Mouse (Mus musculus) layer of hippocampus, postnatal 14 days (tissue): ENCODE measurements around the gene Zfp560. TPM values are rescaled to one million over a fixed set of nuclear protein-coding genes. Genes with fewer than 3 reads are reported as not detected.
"Not testable (repeated sequence)": the region's sequence is repeated elsewhere in the genome, so short reads cannot be mapped to it uniquely, and the experiment has no call there.

Experiments
- DNase-seq, 2 experiments: peaks; one replicate each; pipeline ENCODE4 v3.0.0; 2021 to 2022; ENCODE audit warnings: low spot score in 2 of 2, mixed read lengths in 1 of 2
- long read RNA-seq, 2 experiments: library from polyadenylated mRNA; stranded (forward); transcript quantifications; one replicate each; pipeline ENCODE4 v2.0.0; 2021
- total RNA-seq, 2 experiments: library from RNA; stranded (reverse); gene quantifications; 2 replicates each; pipeline ENCODE4 v1.2.3; 2021

Zfp560 gene
- total RNA-seq, result 10 to 100 TPM; 12.6 to 13.8 TPM
- long read RNA-seq, experiment 1, full-length matches to known transcripts, result 5 of 5 reads
- long read RNA-seq, experiment 1, partial matches to known transcripts, result 0 of 5 reads
- long read RNA-seq, experiment 1, other reads (novel, unspliced or antisense), result 0 of 5 reads
- long read RNA-seq, experiment 2, full-length matches to known transcripts, result 9 of 9 reads
- long read RNA-seq, experiment 2, partial matches to known transcripts, result 0 of 9 reads
- long read RNA-seq, experiment 2, other reads (novel, unspliced or antisense), result 0 of 9 reads

- DNase-seq, result peak; percentile 91
Observed at GRCm38 (mm10) chr9:20384532-20385342, at the start of gene Zfp560. Gene Zfp560 (minus strand): TSS chr9:20385177.

DNA sequence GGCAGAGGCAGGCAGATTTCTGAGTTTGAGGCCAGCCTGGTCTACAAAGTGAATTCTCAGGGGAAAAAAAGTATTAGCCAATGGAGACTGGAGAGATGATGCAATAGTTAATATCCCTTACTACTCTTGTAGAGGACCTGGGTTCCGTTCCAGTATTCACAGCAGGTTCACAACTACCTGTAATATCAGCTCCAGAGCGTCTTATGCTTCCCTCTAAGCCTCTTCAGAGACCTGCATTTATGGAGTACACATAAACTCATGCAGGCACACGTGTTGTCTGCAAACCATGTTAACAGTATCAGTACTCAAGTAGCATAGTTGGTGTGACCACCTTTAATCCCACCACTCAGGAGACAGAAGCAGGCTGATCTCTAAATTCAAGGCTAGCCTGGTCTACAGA lies 45.0 kb upstream of the Zfp560 start:
- DNase-seq, result no peak

DNA sequence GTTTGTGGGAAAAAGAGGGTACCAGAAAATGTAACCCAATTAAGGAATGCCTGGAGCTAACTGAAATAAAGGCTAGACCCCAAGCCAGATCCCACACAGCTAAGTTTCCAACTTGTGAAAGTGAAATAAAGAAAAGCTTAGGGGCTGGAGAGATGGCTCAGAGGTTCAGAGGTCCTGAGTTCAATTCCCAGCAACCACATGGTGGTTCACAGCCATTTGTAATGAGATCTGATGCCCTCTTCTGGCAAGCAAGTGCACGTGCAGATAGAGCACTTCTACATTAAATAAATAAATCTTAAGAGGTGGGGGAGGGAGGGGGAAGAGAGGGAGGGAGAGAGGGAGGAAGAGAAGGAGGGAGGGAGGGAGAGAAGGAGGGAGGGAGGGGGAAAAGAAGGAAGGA lies 26.5 kb upstream of the Zfp560 start:
- DNase-seq, result no peak

DNA sequence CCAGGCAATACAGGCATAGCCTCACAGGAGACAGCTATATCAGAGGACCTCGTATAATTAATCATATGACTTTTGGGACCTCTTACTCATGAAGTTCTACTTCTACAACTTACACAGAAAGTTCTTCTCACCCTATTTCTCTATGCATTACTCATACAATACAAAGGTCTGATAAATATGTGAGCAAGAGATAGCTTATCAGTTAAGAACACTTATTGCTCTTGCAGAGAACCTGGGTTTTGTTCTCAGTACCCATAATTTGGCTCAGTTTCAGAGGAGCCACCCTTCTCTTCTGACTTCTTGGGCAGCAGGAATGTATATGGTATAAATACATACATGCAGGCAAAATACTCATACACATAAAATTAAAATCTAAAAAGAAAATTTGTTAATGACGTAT lies 24.3 kb upstream of the Zfp560 start:
- no peak for DNase-seq

- no peak for DNase-seq
Observed at GRCm38 (mm10) chr9:20385343-20385703, 346 bp upstream of the Zfp560 start.

DNA sequence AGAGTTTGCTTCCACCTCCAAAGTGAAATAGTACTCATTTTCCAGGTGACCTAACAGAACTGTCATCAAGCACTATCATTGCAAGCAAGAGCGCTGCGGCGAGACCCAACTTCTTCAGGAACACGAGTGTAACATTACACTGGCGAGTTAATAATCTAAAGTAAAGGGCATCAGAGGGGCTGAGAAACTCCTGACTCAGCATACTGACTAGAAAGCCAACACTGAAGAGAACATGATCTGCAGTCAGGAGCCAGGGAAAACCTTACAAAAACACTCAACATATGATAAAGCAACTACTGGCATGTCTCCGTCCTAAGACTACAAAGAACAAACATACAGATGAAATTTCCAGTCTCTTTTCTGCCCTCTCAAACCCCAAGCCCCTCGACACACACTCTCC lies 1.3 kb downstream of the Zfp560 start:
- no peak for DNase-seq

- DNase-seq, result no peak
Observed at GRCm38 (mm10) chr9:20374712-20375111, 10.3 kb downstream of the Zfp560 start.

- DNase-seq, result no peak
Observed at GRCm38 (mm10) chr9:20367311-20367710, 17.7 kb downstream of the Zfp560 start.

- no peak for DNase-seq
Observed at GRCm38 (mm10) chr9:20348501-20348900, 36.5 kb downstream of the Zfp560 start.

DNA sequence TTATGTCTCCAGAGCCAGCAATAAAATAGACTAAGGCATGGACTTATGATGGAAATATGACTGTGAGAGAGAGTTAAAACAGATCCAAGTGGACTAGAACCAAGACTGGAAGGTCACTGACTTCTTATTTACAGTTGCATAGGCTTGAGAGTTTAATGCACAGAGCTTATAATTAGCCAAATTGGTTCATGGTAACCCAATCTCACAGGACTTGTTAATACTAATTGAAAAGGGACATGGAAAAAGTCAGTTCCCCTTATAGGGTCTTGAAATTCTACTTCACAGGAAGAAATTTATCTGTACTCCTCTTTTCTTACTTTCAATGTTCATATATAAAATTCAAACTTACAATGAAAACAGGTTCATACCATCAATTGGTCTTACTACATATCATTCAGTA lies 49.0 kb downstream of the Zfp560 start, which contains the start of gene Olfr18:
Gene Olfr18 (minus strand): TSS at position 101 of the 400 bp plus-strand sequence.
- DNase-seq, result no peak

- DNase-seq, result no peak
Observed at GRCm38 (mm10) chr9:20298232-20298631, 86.7 kb downstream of the Zfp560 start, which contains the start of gene Olfr873. Gene Olfr873 (plus strand): TSS chr9:20298532.

DNA sequence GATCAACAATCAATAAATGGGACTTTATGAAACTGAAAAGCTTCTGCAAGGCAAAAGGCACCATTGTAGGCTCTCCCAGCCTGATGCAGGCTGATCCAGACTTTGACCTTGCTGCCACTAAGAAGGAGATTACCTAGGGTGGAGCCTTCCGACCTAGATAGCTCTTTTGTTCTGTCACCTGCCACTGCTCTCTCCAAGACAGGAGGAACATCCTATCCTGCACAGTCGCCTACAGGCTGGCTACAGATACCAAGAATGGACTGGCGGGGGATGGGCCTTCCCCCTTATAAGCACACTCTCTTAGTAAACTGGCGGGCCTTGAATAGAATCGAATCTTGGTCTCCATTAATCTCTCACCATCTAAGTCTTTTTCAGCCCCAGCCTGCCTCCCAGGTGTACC lies 89.4 kb downstream of the Zfp560 start:
- DNase-seq, result not testable (repeated sequence)

Other genes with a start within 250 kb of the Zfp560 start
- gene Olfr870, start 211.1 kb downstream of the Zfp560 start, total RNA-seq, result not detected
- not detected for gene Olfr871, start 173.0 kb downstream of the Zfp560 start, total RNA-seq
- gene Olfr872, start 148.1 kb downstream of the Zfp560 start, total RNA-seq, result not detected
- gene Olfr39, start 102.8 kb downstream of the Zfp560 start, total RNA-seq, result not detected
- not detected for gene Olfr873, start 86.6 kb downstream of the Zfp560 start, total RNA-seq
- gene Olfr18, start 49.1 kb downstream of the Zfp560 start, total RNA-seq, result not detected
- 10 to 100 TPM; 25.3 to 28.6 TPM for gene Zfp26, start 75.0 kb upstream of the Zfp560 start, total RNA-seq
- gene Zfp426, start 107.6 kb upstream of the Zfp560 start, total RNA-seq, result 10 to 100 TPM; 31.7 to 34.5 TPM
- 10 to 100 TPM; 55.8 to 56.1 TPM for gene Zfp266, start 136.2 kb upstream of the Zfp560 start, total RNA-seq
- gene Zfp846, start 196.1 kb upstream of the Zfp560 start, total RNA-seq, result 10 to 100 TPM; 20.6 to 22.8 TPM